Mouse (Mus musculus) liver, adult 2 months (tissue): ENCODE data around the gene Dnmt3a.

Experiments used
- CTCF ChIP-seq: fragments of 200-500 bp; IDR thresholded peaks from 2 replicates; pipeline ENCODE4 v1.5.1; 2011; ENCODE audit warnings: low read depth, low read length, control low read depth
- POLR2A ChIP-seq: fragments of 200-500 bp; IDR thresholded peaks from 2 replicates; pipeline ENCODE4 v1.6.1; 2011; ENCODE audit warnings: low read length, control low read depth; ENCODE audit not compliant: insufficient read depth; ENCODE audit errors: extremely low read depth

DNA sequence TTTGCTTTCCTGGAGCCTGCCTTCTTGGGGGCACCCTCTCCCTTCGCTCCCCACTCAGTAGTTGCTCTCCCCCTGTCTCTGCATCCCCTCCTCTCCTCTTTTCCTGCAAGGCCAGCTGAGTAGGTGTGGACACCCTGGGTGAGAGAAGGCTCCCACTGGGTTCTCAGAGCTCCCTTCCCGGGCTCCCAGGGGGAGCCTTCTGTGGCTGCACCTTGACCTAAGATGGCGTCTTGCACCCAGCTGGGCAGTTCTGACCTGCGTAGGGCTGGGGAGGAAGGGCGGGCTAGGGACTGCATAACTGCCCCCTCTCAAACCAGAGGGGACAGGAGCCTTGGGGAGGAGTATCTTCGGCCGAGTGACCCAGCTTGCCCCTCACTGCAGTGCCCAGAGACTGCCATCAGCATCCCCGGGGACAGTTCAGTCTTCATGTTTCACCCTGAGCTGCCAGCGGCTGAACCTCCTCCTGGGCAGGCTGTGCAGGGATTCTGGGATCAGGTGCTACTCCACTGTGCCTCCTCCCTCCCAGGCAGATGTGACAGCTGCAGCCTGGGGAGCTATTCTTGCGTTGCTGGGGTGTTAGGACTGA, 2.7 kb downstream of the Dnmt3a start:
- TF ChIP-seq POLR2A (no peak), CTCF (no peak)
